Mouse (Mus musculus): Measurements from ENCODE around the gene Cd3d. TPM values are rescaled to one million over a fixed set of nuclear protein-coding genes. Genes with fewer than 3 reads are reported as not detected.

Cd3d gene
- polyA plus RNA-seq, 1 experiment from 2014 or later: not detected

DNA sequence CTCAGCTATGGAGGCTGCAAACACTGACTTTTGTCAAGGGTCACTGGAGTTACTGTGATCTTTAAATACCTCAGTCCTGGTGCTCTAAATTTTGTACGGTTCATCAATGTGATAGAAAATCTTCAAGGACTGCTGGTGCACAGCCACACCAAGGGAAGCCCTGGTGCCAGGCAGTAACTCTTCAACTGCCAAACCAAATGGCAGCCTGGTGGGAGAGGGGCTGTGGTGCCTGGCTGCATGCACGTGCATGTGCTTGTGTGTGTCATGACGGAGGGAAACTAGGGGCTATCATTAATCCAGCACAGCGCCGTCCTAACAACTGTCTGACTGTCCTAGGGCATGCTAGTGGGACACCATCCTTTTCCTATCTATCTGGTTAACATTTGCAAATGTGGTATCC, 18.2 kb downstream of the Cd3d start:
- ATAC-seq: no peak
- Histone ChIP-seq H3K27me3 (ENCODE audit: control insufficient read depth, insufficient read depth, low read depth, low read length) (no peaks in the 10 kb centered on the region), H3K9ac (ENCODE audit: low read depth, low read length) (no peak overlapping the region), H3K9me3 (replicated peaks; ENCODE audit: control insufficient read depth, low read length, poor library complexity, severe bottlenecking) (no peaks in the 10 kb centered on the region), H3K27ac (ENCODE audit: low read length) (no peak overlapping the region), H3K4me2 (ENCODE audit: low read length) (no peak overlapping the region), H3K4me3 (ENCODE audit: low read depth, low read length) (no peak overlapping the region), H3K4me1 (ENCODE audit: control insufficient read depth, insufficient read depth, low read length) (no peaks in the 10 kb centered on the region), H3K36me3 (ENCODE audit: control insufficient read depth, insufficient read depth, low read length) (no peaks in the 10 kb centered on the region)
- 78% methylated on average over 5 of the region's 5 CpGs for WGBS

- H3K9ac ChIP-seq (ENCODE audit: low read depth, low read length): no peak overlapping the region
- H3K27me3 ChIP-seq (ENCODE audit: control insufficient read depth, insufficient read depth, low read depth, low read length): no peaks in the 10 kb centered on the region
- H3K4me3 ChIP-seq (ENCODE audit: low read depth, low read length): no peak overlapping the region
- no peaks in the 10 kb centered on the region for H3K9me3 ChIP-seq (replicated peaks; ENCODE audit: control insufficient read depth, low read length, poor library complexity, severe bottlenecking)
- no peaks in the 10 kb centered on the region for H3K4me1 ChIP-seq (ENCODE audit: control insufficient read depth, insufficient read depth, low read length)
- no peak overlapping the region for H3K4me2 ChIP-seq (ENCODE audit: low read length)
- H3K36me3 ChIP-seq (ENCODE audit: control insufficient read depth, insufficient read depth, low read length): no peaks in the 10 kb centered on the region
- ATAC-seq: no peak
- H3K27ac ChIP-seq (ENCODE audit: low read length): no peak overlapping the region
- 61% methylated on average over 3 of the region's 3 CpGs for WGBS
These were observed 18.7 kb downstream of the Cd3d start for GRCm38 (mm10) chr9:45000249-45000648.

GRCm38 (mm10) chr9:45007404-45007803, 25.8 kb downstream of the Cd3d start:
- Histone ChIP-seq H3K27me3 (ENCODE audit: control insufficient read depth, insufficient read depth, low read depth, low read length) (no peaks in the 10 kb centered on the region), H3K4me1 (ENCODE audit: control insufficient read depth, insufficient read depth, low read length) (no peaks in the 10 kb centered on the region), H3K9me3 (replicated peaks; ENCODE audit: control insufficient read depth, low read length, poor library complexity, severe bottlenecking) (no peaks in the 10 kb centered on the region), H3K27ac (ENCODE audit: low read length) (no peak overlapping the region), H3K9ac (ENCODE audit: low read depth, low read length) (no peak overlapping the region), H3K36me3 (ENCODE audit: control insufficient read depth, insufficient read depth, low read length) (no peaks in the 10 kb centered on the region), H3K4me2 (ENCODE audit: low read length) (no peak overlapping the region), H3K4me3 (ENCODE audit: low read depth, low read length) (no peak overlapping the region)
- no peak for ATAC-seq
- 78% methylated on average over 12 of the region's 12 CpGs for WGBS

GRCm38 (mm10) chr9:45008342-45008741, 26.8 kb downstream of the Cd3d start:
- H3K4me1 ChIP-seq (ENCODE audit: control insufficient read depth, insufficient read depth, low read length): no peaks in the 10 kb centered on the region
- no peaks in the 10 kb centered on the region for H3K27me3 ChIP-seq (ENCODE audit: control insufficient read depth, insufficient read depth, low read depth, low read length)
- no peak overlapping the region for H3K27ac ChIP-seq (ENCODE audit: low read length)
- no peaks in the 10 kb centered on the region for H3K36me3 ChIP-seq (ENCODE audit: control insufficient read depth, insufficient read depth, low read length)
- no peak overlapping the region for H3K4me2 ChIP-seq (ENCODE audit: low read length)
- no peak overlapping the region for H3K9ac ChIP-seq (ENCODE audit: low read depth, low read length)
- H3K4me3 ChIP-seq (ENCODE audit: low read depth, low read length): no peak overlapping the region
- H3K9me3 ChIP-seq (replicated peaks; ENCODE audit: control insufficient read depth, low read length, poor library complexity, severe bottlenecking): no peaks in the 10 kb centered on the region
- ATAC-seq: no peak
- WGBS: 57% methylated on average over 4 of the region's 4 CpGs

DNA sequence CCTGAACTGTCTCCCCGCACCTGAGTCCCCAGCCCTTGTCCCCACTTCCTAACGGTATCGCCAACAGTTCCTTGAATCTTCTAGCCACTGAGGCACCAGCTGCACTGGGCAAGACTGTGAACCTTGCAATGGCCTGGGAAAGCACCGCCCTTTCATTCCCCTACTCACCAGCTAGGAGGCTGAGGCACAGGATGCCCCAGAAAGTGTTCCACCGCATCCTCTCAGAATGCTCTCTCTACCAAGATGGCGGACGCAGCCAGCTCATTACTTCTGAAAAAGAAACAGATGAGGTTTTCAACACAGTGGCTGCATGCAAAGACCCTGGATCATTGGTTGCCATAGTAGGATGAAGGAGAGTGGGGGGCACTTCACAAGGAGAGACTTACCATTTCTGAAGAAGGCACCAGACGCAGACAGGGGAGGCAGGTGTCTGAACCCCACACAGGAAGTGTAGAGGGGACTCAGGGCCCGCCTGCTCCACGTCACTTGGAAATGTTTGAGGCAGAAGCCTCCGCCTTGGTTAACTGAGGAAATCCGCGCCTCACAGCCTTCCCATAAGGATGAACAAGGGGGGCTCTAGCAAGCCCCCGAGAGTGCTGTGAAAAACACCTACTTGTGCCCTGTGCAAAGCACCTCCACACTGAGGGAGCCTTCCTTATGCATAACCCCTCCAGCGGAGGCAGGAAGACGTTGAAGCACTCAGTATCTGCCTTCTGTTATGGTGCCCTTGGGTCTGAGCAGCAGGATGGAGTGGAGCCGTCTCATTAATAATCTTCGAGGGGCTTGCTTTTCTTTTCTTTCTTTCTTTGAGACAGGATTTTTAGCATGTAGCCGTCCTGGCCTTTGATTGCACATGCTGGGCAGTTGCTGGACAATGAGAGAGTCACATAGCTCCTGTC, 27.8 kb downstream of the Cd3d start, which contains the start of gene Cd3e:
Cd3e (minus strand) TSS at position 448 of the 899 bp plus-strand sequence.
- H3K27me3 ChIP-seq (ENCODE audit: control insufficient read depth, insufficient read depth, low read depth, low read length): no peaks in the 10 kb centered on the region
- no peaks in the 10 kb centered on the region for H3K4me1 ChIP-seq (ENCODE audit: control insufficient read depth, insufficient read depth, low read length)
- no peak within 1 kb of the TSS for H3K4me2 ChIP-seq (ENCODE audit: low read length)
- no peak within 1 kb of the TSS for H3K27ac ChIP-seq (ENCODE audit: low read length)
- H3K9me3 ChIP-seq (replicated peaks; ENCODE audit: control insufficient read depth, low read length, poor library complexity, severe bottlenecking): no peaks in the 10 kb centered on the region
- no peak within 1 kb of the TSS for H3K9ac ChIP-seq (ENCODE audit: low read depth, low read length)
- WGBS: 84% methylated on average over 19 of the region's 19 CpGs
- no peak within 1 kb of the TSS for H3K4me3 ChIP-seq (ENCODE audit: low read depth, low read length)
- no peaks in the 10 kb centered on the region for H3K36me3 ChIP-seq (ENCODE audit: control insufficient read depth, insufficient read depth, low read length)
- ATAC-seq: no peak

GRCm38 (mm10) chr9:45010461-45010860, 28.9 kb downstream of the Cd3d start:
- ATAC-seq: no peak
- Histone ChIP-seq H3K4me1 (ENCODE audit: control insufficient read depth, insufficient read depth, low read length) (no peaks in the 10 kb centered on the region), H3K9ac (ENCODE audit: low read depth, low read length) (no peak overlapping the region), H3K27me3 (ENCODE audit: control insufficient read depth, insufficient read depth, low read depth, low read length) (no peaks in the 10 kb centered on the region), H3K9me3 (replicated peaks; ENCODE audit: control insufficient read depth, low read length, poor library complexity, severe bottlenecking) (no peaks in the 10 kb centered on the region), H3K27ac (ENCODE audit: low read length) (no peak overlapping the region), H3K4me2 (ENCODE audit: low read length) (no peak overlapping the region), H3K36me3 (ENCODE audit: control insufficient read depth, insufficient read depth, low read length) (no peaks in the 10 kb centered on the region), H3K4me3 (ENCODE audit: low read depth, low read length) (no peak overlapping the region)
- WGBS: 78% methylated on average over 4 of the region's 4 CpGs

DNA sequence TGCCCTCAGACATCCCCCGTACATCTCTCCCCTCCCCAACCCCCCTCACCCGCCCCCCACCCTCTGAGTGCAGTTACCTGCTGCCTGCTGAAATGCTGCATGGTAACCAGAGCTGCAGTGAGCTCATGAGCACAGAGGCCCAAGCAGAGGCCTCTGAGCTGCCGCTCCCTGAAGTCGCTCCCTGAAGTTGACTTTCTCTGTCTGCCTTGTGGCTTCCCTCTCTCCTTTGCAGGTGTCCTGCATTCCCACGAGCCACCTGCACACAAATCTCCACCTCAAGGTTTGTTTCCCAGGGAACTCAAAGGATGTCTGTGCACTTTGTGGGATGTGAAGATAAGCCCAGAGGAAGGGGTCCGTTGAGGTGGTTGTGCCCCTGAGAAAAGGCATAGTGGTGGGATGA, 29.7 kb downstream of the Cd3d start:
- H3K4me1 ChIP-seq (ENCODE audit: control insufficient read depth, insufficient read depth, low read length): no peaks in the 10 kb centered on the region
- H3K27ac ChIP-seq (ENCODE audit: low read length): no peak overlapping the region
- H3K9me3 ChIP-seq (replicated peaks; ENCODE audit: control insufficient read depth, low read length, poor library complexity, severe bottlenecking): no peaks in the 10 kb centered on the region
- H3K9ac ChIP-seq (ENCODE audit: low read depth, low read length): no peak overlapping the region
- H3K27me3 ChIP-seq (ENCODE audit: control insufficient read depth, insufficient read depth, low read depth, low read length): no peaks in the 10 kb centered on the region
- no peaks in the 10 kb centered on the region for H3K36me3 ChIP-seq (ENCODE audit: control insufficient read depth, insufficient read depth, low read length)
- 52% methylated on average over 6 of the region's 6 CpGs for WGBS
- no peak overlapping the region for H3K4me2 ChIP-seq (ENCODE audit: low read length)
- ATAC-seq: no peak
- no peak overlapping the region for H3K4me3 ChIP-seq (ENCODE audit: low read depth, low read length)

- Histone ChIP-seq H3K36me3 (ENCODE audit: control insufficient read depth, insufficient read depth, low read length) (no peaks in the 10 kb centered on the region), H3K4me2 (ENCODE audit: low read length) (no peak overlapping the region), H3K9me3 (replicated peaks; ENCODE audit: control insufficient read depth, low read length, poor library complexity, severe bottlenecking) (no peaks in the 10 kb centered on the region), H3K9ac (ENCODE audit: low read depth, low read length) (no peak overlapping the region), H3K27ac (ENCODE audit: low read length) (no peak overlapping the region), H3K4me1 (ENCODE audit: control insufficient read depth, insufficient read depth, low read length) (no peaks in the 10 kb centered on the region), H3K4me3 (ENCODE audit: low read depth, low read length) (no peak overlapping the region), H3K27me3 (ENCODE audit: control insufficient read depth, insufficient read depth, low read depth, low read length) (no peaks in the 10 kb centered on the region)
- WGBS: 33% methylated on average over 2 of the region's 2 CpGs
- ATAC-seq: no peak
These were observed 33.3 kb downstream of the Cd3d start for GRCm38 (mm10) chr9:45014879-45015278.

- no peaks in the 10 kb centered on the region for H3K9me3 ChIP-seq (replicated peaks; ENCODE audit: control insufficient read depth, low read length, poor library complexity, severe bottlenecking)
- no peaks in the 10 kb centered on the region for H3K36me3 ChIP-seq (ENCODE audit: control insufficient read depth, insufficient read depth, low read length)
- no peak for ATAC-seq
- WGBS: 61% methylated on average over 3 of the region's 3 CpGs
- no peaks in the 10 kb centered on the region for H3K27me3 ChIP-seq (ENCODE audit: control insufficient read depth, insufficient read depth, low read depth, low read length)
- no peak overlapping the region for H3K4me3 ChIP-seq (ENCODE audit: low read depth, low read length)
- no peak overlapping the region for H3K27ac ChIP-seq (ENCODE audit: low read length)
- H3K9ac ChIP-seq (ENCODE audit: low read depth, low read length): no peak overlapping the region
- H3K4me2 ChIP-seq (ENCODE audit: low read length): no peak overlapping the region
- H3K4me1 ChIP-seq (ENCODE audit: control insufficient read depth, insufficient read depth, low read length): no peaks in the 10 kb centered on the region
These were observed 34.3 kb downstream of the Cd3d start for GRCm38 (mm10) chr9:45015841-45016240.

Measured in midbrain, embryonic 16.5 days (tissue).